Mouse (Mus musculus): ENCODE results near the gene Serpine3. TPM values are rescaled to one million over a fixed set of nuclear protein-coding genes. Genes with fewer than 3 reads are reported as not detected.

Gene Serpine3
- polyA plus RNA-seq, 2 experiments: not detected

DNA sequence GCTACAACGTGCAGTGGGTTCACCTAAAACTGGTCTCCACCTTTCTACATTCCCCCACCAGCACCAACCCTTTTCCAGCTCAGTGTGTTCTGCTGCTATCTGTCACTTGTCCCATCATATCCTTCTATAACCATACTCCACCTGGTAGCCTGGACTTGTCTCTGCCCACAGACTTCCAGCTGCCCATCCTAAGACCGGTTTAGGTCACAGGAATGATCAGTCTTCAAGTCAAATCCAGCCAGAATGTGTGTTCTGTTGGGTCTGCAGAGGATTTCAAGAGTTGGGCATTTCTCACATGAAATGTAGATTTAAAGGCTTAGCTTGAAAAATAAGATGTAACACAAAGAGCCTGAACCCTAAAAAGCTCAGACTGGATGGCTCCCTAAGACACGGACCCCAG is 10.2 kb downstream of the Serpine3 start:
- no peak overlapping the region for H3K4me3 ChIP-seq (replicated peaks; ENCODE audit: low read length)
- 90% methylated on average over 3 of the region's 3 CpGs for WGBS
- no peak overlapping the region for H3K4me2 ChIP-seq (replicated peaks; ENCODE audit: low read depth, low read length, severe bottlenecking)
- no peak overlapping the region for H3K27ac ChIP-seq (replicated peaks; ENCODE audit: low read depth, low read length)
- TF ChIP-seq POLR2A (IDR thresholded peaks at IDR 0.05; ENCODE audit: borderline replicate concordance, extremely low read depth, insufficient read depth, insufficient read length): no peak
- no peak overlapping the region for H3K9ac ChIP-seq (ENCODE audit: low read depth, low read length, severe bottlenecking)
- H3K36me3 ChIP-seq (ENCODE audit: control insufficient read depth, insufficient read depth, low read length): no peaks in the 10 kb centered on the region
- H3K4me1 ChIP-seq (ENCODE audit: control insufficient read depth, insufficient read depth, low read length): no peaks in the 10 kb centered on the region
- H3K27me3 ChIP-seq (ENCODE audit: control insufficient read depth, insufficient read depth, low read length): no peaks in the 10 kb centered on the region
- H3K9me3 ChIP-seq (ENCODE audit: control insufficient read depth, low read length): no peaks in the 10 kb centered on the region
- no peak for ATAC-seq (ENCODE audit: low FRiP score, low read depth)
- no peak for DNase-seq (ENCODE audit: low spot score)

DNA sequence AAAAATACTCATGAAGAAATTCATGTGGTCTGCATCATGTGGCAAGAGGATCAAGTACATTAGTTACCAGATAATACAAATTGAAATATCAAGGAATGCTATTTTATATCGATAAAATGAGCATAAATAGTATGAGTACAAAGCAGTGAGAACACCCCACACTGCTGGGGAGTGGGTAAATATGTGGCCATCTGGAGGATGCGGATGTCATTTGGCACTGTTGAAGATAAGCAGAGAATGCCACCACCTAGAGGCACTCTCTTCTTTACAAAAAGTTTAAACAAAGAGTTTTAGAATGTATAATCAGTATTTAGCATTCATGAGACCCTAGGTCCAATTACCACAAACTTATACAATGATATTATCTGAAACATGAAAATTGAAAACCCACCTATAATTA is 54.7 kb downstream of the Serpine3 start:
- ATAC-seq (ENCODE audit: low FRiP score, low read depth) (no peak), DNase-seq (ENCODE audit: low spot score) (no peak)
- TF ChIP-seq POLR2A (IDR thresholded peaks at IDR 0.05; ENCODE audit: borderline replicate concordance, extremely low read depth, insufficient read depth, insufficient read length): no peak
- no peak overlapping the region for H3K4me2 ChIP-seq (replicated peaks; ENCODE audit: low read depth, low read length, severe bottlenecking)
- peaks cover 27% of the 10 kb centered on the region for H3K36me3 ChIP-seq (ENCODE audit: control insufficient read depth, insufficient read depth, low read length)
- H3K9me3 ChIP-seq (ENCODE audit: control insufficient read depth, low read length): no peaks in the 10 kb centered on the region
- 93% methylated on average over 2 of the region's 2 CpGs for WGBS
- H3K9ac ChIP-seq (ENCODE audit: low read depth, low read length, severe bottlenecking): no peak overlapping the region
- no peak overlapping the region for H3K4me3 ChIP-seq (replicated peaks; ENCODE audit: low read length)
- H3K27me3 ChIP-seq (ENCODE audit: control insufficient read depth, insufficient read depth, low read length): no peaks in the 10 kb centered on the region
- H3K27ac ChIP-seq (replicated peaks; ENCODE audit: low read depth, low read length): no peak overlapping the region
- H3K4me1 ChIP-seq (ENCODE audit: control insufficient read depth, insufficient read depth, low read length): no peaks in the 10 kb centered on the region

DNA sequence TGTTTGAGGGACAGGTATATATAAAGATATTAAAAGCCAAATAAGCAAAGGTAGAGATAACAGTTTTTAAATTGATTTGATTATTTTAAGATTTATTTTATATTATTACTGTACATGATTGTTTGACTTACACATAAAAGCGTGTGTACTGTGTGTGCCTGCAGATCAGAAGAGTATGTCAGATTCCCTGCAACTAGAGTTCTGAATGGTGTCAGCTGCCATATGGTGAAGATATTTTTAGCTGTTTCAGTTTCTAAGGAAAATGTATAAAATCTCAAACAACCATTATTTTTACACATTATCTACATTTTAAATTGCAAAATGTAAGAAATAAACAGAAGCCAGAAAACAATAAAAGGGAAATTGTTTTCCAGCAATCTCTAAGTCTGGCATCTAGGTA is 58.2 kb downstream of the Serpine3 start:
- H3K36me3 ChIP-seq (ENCODE audit: control insufficient read depth, insufficient read depth, low read length): 0 out of 2 replicates have a peak, but pooled peaks cover 4% of the 10 kb centered on the region
- H3K27me3 ChIP-seq (ENCODE audit: control insufficient read depth, insufficient read depth, low read length): no peaks in the 10 kb centered on the region
- H3K27ac ChIP-seq (replicated peaks; ENCODE audit: low read depth, low read length): no peak overlapping the region
- H3K4me1 ChIP-seq (ENCODE audit: control insufficient read depth, insufficient read depth, low read length): no peaks in the 10 kb centered on the region
- DNase-seq (ENCODE audit: low spot score): no peak
- H3K4me3 ChIP-seq (replicated peaks; ENCODE audit: low read length): no peak overlapping the region
- 88% methylated on average over 1 of the region's 1 CpGs for WGBS
- no peak overlapping the region for H3K9ac ChIP-seq (ENCODE audit: low read depth, low read length, severe bottlenecking)
- H3K9me3 ChIP-seq (ENCODE audit: control insufficient read depth, low read length): no peaks in the 10 kb centered on the region
- ATAC-seq (ENCODE audit: low FRiP score, low read depth): no peak
- no peak overlapping the region for H3K4me2 ChIP-seq (replicated peaks; ENCODE audit: low read depth, low read length, severe bottlenecking)
- TF ChIP-seq POLR2A (IDR thresholded peaks at IDR 0.05; ENCODE audit: borderline replicate concordance, extremely low read depth, insufficient read depth, insufficient read length): no peak

DNA sequence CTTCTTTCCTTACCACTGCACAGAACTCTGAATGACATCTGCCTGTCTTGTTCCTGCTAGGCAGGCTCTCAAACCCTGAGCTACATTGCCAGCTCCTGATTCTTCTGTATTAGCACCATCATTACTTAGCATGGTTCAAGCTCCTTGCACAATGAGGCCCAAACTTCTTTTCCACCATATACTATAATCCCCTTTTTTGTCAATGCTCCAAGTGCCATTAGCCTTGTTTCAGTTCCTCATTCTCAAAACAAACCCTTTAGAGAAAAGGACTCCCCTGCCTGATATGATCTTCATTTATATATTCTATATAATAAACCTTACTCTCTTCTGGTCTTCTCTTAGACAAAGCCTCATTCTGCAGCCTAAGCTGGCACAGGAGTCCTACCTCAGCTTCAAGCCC is 61.1 kb downstream of the Serpine3 start:
- Histone ChIP-seq H3K9ac (ENCODE audit: low read depth, low read length, severe bottlenecking) (no peak overlapping the region), H3K27ac (replicated peaks; ENCODE audit: low read depth, low read length) (no peak overlapping the region), H3K4me2 (replicated peaks; ENCODE audit: low read depth, low read length, severe bottlenecking) (no peak overlapping the region), H3K9me3 (ENCODE audit: control insufficient read depth, low read length) (no peaks in the 10 kb centered on the region), H3K4me1 (ENCODE audit: control insufficient read depth, insufficient read depth, low read length) (no peaks in the 10 kb centered on the region), H3K27me3 (ENCODE audit: control insufficient read depth, insufficient read depth, low read length) (no peaks in the 10 kb centered on the region), H3K36me3 (ENCODE audit: control insufficient read depth, insufficient read depth, low read length) (0 out of 2 replicates have a peak, but pooled peaks cover 6% of the 10 kb centered on the region), H3K4me3 (replicated peaks; ENCODE audit: low read length) (no peak overlapping the region)
- TF ChIP-seq POLR2A (IDR thresholded peaks at IDR 0.05; ENCODE audit: borderline replicate concordance, extremely low read depth, insufficient read depth, insufficient read length): no peak
- DNase-seq (ENCODE audit: low spot score) (no peak), ATAC-seq (ENCODE audit: low FRiP score, low read depth) (no peak)

DNA sequence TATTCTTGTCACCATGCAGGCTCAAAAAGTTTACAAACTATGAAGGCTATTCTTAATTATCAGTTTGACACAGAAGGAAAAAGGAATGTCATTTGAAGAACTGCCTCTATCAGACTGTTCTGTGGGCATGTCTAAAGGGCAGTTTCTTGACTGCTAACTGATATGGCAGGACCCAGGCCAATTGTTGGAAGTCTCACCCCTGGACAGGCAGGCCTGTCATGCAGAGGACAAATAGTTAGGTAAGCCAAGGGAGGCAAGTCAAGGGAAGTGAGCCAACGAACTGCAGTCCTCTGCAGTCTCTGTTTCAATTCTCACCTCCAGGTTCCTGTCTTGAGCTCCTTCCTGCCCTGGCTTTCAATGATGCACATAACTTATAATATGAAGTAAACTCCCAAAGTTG is 68.4 kb downstream of the Serpine3 start:
- ATAC-seq (ENCODE audit: low FRiP score, low read depth): no peak
- no peak overlapping the region for H3K4me2 ChIP-seq (replicated peaks; ENCODE audit: low read depth, low read length, severe bottlenecking)
- H3K27me3 ChIP-seq (ENCODE audit: control insufficient read depth, insufficient read depth, low read length): no peaks in the 10 kb centered on the region
- H3K36me3 ChIP-seq (ENCODE audit: control insufficient read depth, insufficient read depth, low read length): peaks cover 18% of the 10 kb centered on the region
- WGBS: 79% methylated on average over 1 of the region's 1 CpGs
- no peaks in the 10 kb centered on the region for H3K4me1 ChIP-seq (ENCODE audit: control insufficient read depth, insufficient read depth, low read length)
- H3K27ac ChIP-seq (replicated peaks; ENCODE audit: low read depth, low read length): no peak overlapping the region
- DNase-seq (ENCODE audit: low spot score): no peak
- H3K9ac ChIP-seq (ENCODE audit: low read depth, low read length, severe bottlenecking): no peak overlapping the region
- no peak overlapping the region for H3K4me3 ChIP-seq (replicated peaks; ENCODE audit: low read length)
- TF ChIP-seq POLR2A (IDR thresholded peaks at IDR 0.05; ENCODE audit: borderline replicate concordance, extremely low read depth, insufficient read depth, insufficient read length): no peak
- no peaks in the 10 kb centered on the region for H3K9me3 ChIP-seq (ENCODE audit: control insufficient read depth, low read length)

DNA sequence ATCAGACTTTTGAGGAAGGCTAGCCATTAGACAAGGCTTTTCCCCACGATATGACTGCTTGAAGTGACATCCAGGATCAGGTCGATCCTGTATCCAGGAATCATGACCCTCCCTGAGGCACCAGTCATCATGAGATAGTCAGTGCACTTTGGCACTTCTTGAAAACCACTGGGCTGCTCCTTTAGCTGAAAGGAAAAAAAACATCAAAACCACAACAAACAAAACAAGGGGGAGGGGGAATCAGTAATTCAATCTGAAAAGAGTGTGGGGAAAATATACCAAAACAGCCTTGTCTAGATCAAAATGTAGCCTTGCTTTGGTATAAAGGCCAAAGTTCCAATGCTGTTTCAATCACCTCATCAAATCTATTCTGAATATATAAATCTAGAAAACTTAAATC is 70.2 kb downstream of the Serpine3 start:
- no peaks in the 10 kb centered on the region for H3K4me1 ChIP-seq (ENCODE audit: control insufficient read depth, insufficient read depth, low read length)
- no peak overlapping the region for H3K27ac ChIP-seq (replicated peaks; ENCODE audit: low read depth, low read length)
- H3K9ac ChIP-seq (ENCODE audit: low read depth, low read length, severe bottlenecking): no peak overlapping the region
- no peaks in the 10 kb centered on the region for H3K27me3 ChIP-seq (ENCODE audit: control insufficient read depth, insufficient read depth, low read length)
- DNase-seq (ENCODE audit: low spot score) (no peak), ATAC-seq (ENCODE audit: low FRiP score, low read depth) (no peak)
- no peak for TF ChIP-seq POLR2A (IDR thresholded peaks at IDR 0.05; ENCODE audit: borderline replicate concordance, extremely low read depth, insufficient read depth, insufficient read length)
- 81% methylated on average over 2 of the region's 2 CpGs for WGBS
- H3K4me3 ChIP-seq (replicated peaks; ENCODE audit: low read length): no peak overlapping the region
- H3K36me3 ChIP-seq (ENCODE audit: control insufficient read depth, insufficient read depth, low read length): peaks cover 27% of the 10 kb centered on the region
- no peaks in the 10 kb centered on the region for H3K9me3 ChIP-seq (ENCODE audit: control insufficient read depth, low read length)
- no peak overlapping the region for H3K4me2 ChIP-seq (replicated peaks; ENCODE audit: low read depth, low read length, severe bottlenecking)
